Mouse (Mus musculus): Measurements from ENCODE around the gene Gse1. TPM values are rescaled to one million over a fixed set of nuclear protein-coding genes. Genes with fewer than 3 reads are reported as not detected.

Gene Gse1
- polyA plus RNA-seq, 1 experiment from 2014 or later: 6.9 TPM

- H3K4me2 ChIP-seq (ENCODE audit: low read depth, low read length): peak overlapping the region; percentile 98; the same call in 1 of the 2 replicates
- ATAC-seq (ENCODE audit: insufficient read depth, low FRiP score): peak; percentile 45; the same call in 1 of the 2 replicates
- no peaks in the 10 kb centered on the region for H3K36me3 ChIP-seq (ENCODE audit: control insufficient read depth, insufficient read depth, low read length)
- WGBS: 15% methylated on average over 14 of the region's 14 CpGs
- H3K4me1 ChIP-seq (ENCODE audit: control insufficient read depth, insufficient read depth, low read length): peaks cover 77% of the 10 kb centered on the region
- no peak overlapping the region for H3K4me3 ChIP-seq (replicated peaks; ENCODE audit: low read length)
- H3K27ac ChIP-seq (ENCODE audit: low read length): peak overlapping the region; percentile 95; the same call in 1 of the 2 replicates
- H3K9ac ChIP-seq (ENCODE audit: low read length): no peak overlapping the region
- no peaks in the 10 kb centered on the region for H3K27me3 ChIP-seq (ENCODE audit: control insufficient read depth, insufficient read depth, low read length)
- no peaks in the 10 kb centered on the region for H3K9me3 ChIP-seq (replicated peaks; ENCODE audit: control insufficient read depth, low read length)
These were observed 306.5 kb downstream of the Gse1 start for GRCm38 (mm10) chr8:120534504-120535368.

GRCm38 (mm10) chr8:120535452-120536305 is 307.4 kb downstream of the Gse1 start:
- under 1% methylated on average over 79 of the region's 79 CpGs for WGBS
- Histone ChIP-seq H3K36me3 (ENCODE audit: control insufficient read depth, insufficient read depth, low read length) (no peaks in the 10 kb centered on the region), H3K27me3 (ENCODE audit: control insufficient read depth, insufficient read depth, low read length) (no peaks in the 10 kb centered on the region), H3K4me1 (ENCODE audit: control insufficient read depth, insufficient read depth, low read length) (peaks cover 86% of the 10 kb centered on the region), H3K9ac (ENCODE audit: low read length) (peak overlapping the region; percentile 81), H3K9me3 (replicated peaks; ENCODE audit: control insufficient read depth, low read length) (no peaks in the 10 kb centered on the region), H3K27ac (ENCODE audit: low read length) (peak overlapping the region; percentile 95), H3K4me3 (replicated peaks; ENCODE audit: low read length) (peak overlapping the region; percentile 66), H3K4me2 (ENCODE audit: low read depth, low read length) (peak overlapping the region; percentile 98)
- ATAC-seq (ENCODE audit: insufficient read depth, low FRiP score): no peak

GRCm38 (mm10) chr8:120536306-120537206 is 308.3 kb downstream of the Gse1 start:
- H3K4me2 ChIP-seq (ENCODE audit: low read depth, low read length): peak overlapping the region; percentile 98
- WGBS: 2% methylated on average over 60 of the region's 61 CpGs
- H3K9me3 ChIP-seq (replicated peaks; ENCODE audit: control insufficient read depth, low read length): no peaks in the 10 kb centered on the region
- H3K9ac ChIP-seq (ENCODE audit: low read length): peak overlapping the region; percentile 81
- peak overlapping the region; percentile 95 for H3K27ac ChIP-seq (ENCODE audit: low read length)
- peak; percentile 18 for ATAC-seq (ENCODE audit: insufficient read depth, low FRiP score)
- no peaks in the 10 kb centered on the region for H3K27me3 ChIP-seq (ENCODE audit: control insufficient read depth, insufficient read depth, low read length)
- H3K4me3 ChIP-seq (replicated peaks; ENCODE audit: low read length): peak overlapping the region; percentile 66
- no peaks in the 10 kb centered on the region for H3K36me3 ChIP-seq (ENCODE audit: control insufficient read depth, insufficient read depth, low read length)
- peaks cover 80% of the 10 kb centered on the region for H3K4me1 ChIP-seq (ENCODE audit: control insufficient read depth, insufficient read depth, low read length)

- under 1% methylated on average over 74 of the region's 79 CpGs for WGBS
These were observed 309.1 kb downstream of the Gse1 start for GRCm38 (mm10) chr8:120537207-120537817.

GRCm38 (mm10) chr8:120537818-120538396 is 309.7 kb downstream of the Gse1 start:
- H3K4me3 ChIP-seq (replicated peaks; ENCODE audit: low read length): peak overlapping the region; percentile 66
- H3K4me2 ChIP-seq (ENCODE audit: low read depth, low read length): peak overlapping the region; percentile 98
- H3K27me3 ChIP-seq (ENCODE audit: control insufficient read depth, insufficient read depth, low read length): no peaks in the 10 kb centered on the region
- peak overlapping the region; percentile 81 for H3K9ac ChIP-seq (ENCODE audit: low read length)
- ATAC-seq (ENCODE audit: insufficient read depth, low FRiP score): 0 out of 2 replicates have a peak, but pooled peaks have one; percentile 3
- peak overlapping the region; percentile 95 for H3K27ac ChIP-seq (ENCODE audit: low read length)
- H3K9me3 ChIP-seq (replicated peaks; ENCODE audit: control insufficient read depth, low read length): no peaks in the 10 kb centered on the region
- WGBS: 2% methylated on average over 44 of the region's 46 CpGs
- H3K36me3 ChIP-seq (ENCODE audit: control insufficient read depth, insufficient read depth, low read length): no peaks in the 10 kb centered on the region
- H3K4me1 ChIP-seq (ENCODE audit: control insufficient read depth, insufficient read depth, low read length): peaks cover 79% of the 10 kb centered on the region

More at GRCm38 (mm10) chr8:120537207-120537817, 309.1 kb downstream of the Gse1 start:
- Histone ChIP-seq H3K27ac (ENCODE audit: low read length) (peak overlapping the region; percentile 95), H3K27me3 (ENCODE audit: control insufficient read depth, insufficient read depth, low read length) (no peaks in the 10 kb centered on the region), H3K4me1 (ENCODE audit: control insufficient read depth, insufficient read depth, low read length) (peaks cover 79% of the 10 kb centered on the region), H3K4me2 (ENCODE audit: low read depth, low read length) (peak overlapping the region; percentile 98), H3K9me3 (replicated peaks; ENCODE audit: control insufficient read depth, low read length) (no peaks in the 10 kb centered on the region), H3K36me3 (ENCODE audit: control insufficient read depth, insufficient read depth, low read length) (no peaks in the 10 kb centered on the region), H3K9ac (ENCODE audit: low read length) (peak overlapping the region; percentile 81), H3K4me3 (replicated peaks; ENCODE audit: low read length) (peak overlapping the region; percentile 66)
- peak; percentile 76 for ATAC-seq (ENCODE audit: insufficient read depth, low FRiP score)

- no peaks in the 10 kb centered on the region for H3K9me3 ChIP-seq (replicated peaks; ENCODE audit: control insufficient read depth, low read length)
- peak; percentile 56 for ATAC-seq (ENCODE audit: insufficient read depth, low FRiP score)
- 15% methylated on average over 37 of the region's 37 CpGs for WGBS
- H3K4me1 ChIP-seq (ENCODE audit: control insufficient read depth, insufficient read depth, low read length): peaks cover 79% of the 10 kb centered on the region
- H3K36me3 ChIP-seq (ENCODE audit: control insufficient read depth, insufficient read depth, low read length): no peaks in the 10 kb centered on the region
- peak overlapping the region; percentile 98 for H3K4me2 ChIP-seq (ENCODE audit: low read depth, low read length)
- H3K27ac ChIP-seq (ENCODE audit: low read length): peak overlapping the region; percentile 95
- H3K4me3 ChIP-seq (replicated peaks; ENCODE audit: low read length): peak overlapping the region; percentile 66
- H3K27me3 ChIP-seq (ENCODE audit: control insufficient read depth, insufficient read depth, low read length): no peaks in the 10 kb centered on the region
- H3K9ac ChIP-seq (ENCODE audit: low read length): peak overlapping the region; percentile 81
These were observed 310.4 kb downstream of the Gse1 start for GRCm38 (mm10) chr8:120538397-120539240.

- H3K9ac ChIP-seq (ENCODE audit: low read length): peak overlapping the region; percentile 81
- no peaks in the 10 kb centered on the region for H3K36me3 ChIP-seq (ENCODE audit: control insufficient read depth, insufficient read depth, low read length)
These were observed 311.1 kb downstream of the Gse1 start for GRCm38 (mm10) chr8:120539381-120539774.

More at GRCm38 (mm10) chr8:120539381-120539774, 311.1 kb downstream of the Gse1 start:
- peak overlapping the region; percentile 95 for H3K27ac ChIP-seq (ENCODE audit: low read length)
- H3K4me2 ChIP-seq (ENCODE audit: low read depth, low read length): peak overlapping the region; percentile 98
- peaks cover 75% of the 10 kb centered on the region for H3K4me1 ChIP-seq (ENCODE audit: control insufficient read depth, insufficient read depth, low read length)
- 49% methylated on average over 6 of the region's 6 CpGs for WGBS
- no peaks in the 10 kb centered on the region for H3K27me3 ChIP-seq (ENCODE audit: control insufficient read depth, insufficient read depth, low read length)
- H3K9me3 ChIP-seq (replicated peaks; ENCODE audit: control insufficient read depth, low read length): no peaks in the 10 kb centered on the region
- peak overlapping the region; percentile 66 for H3K4me3 ChIP-seq (replicated peaks; ENCODE audit: low read length)
- ATAC-seq (ENCODE audit: insufficient read depth, low FRiP score): no peak

All from stomach, embryonic 16.5 days (tissue).